Mouse (Mus musculus): ENCODE results near the gene Klk7. TPM values are rescaled to one million over a fixed set of nuclear protein-coding genes. Genes with fewer than 3 reads are reported as not detected.

Klk7 gene
- polyA plus RNA-seq, 1 experiment from 2014 or later = not detected

DNA sequence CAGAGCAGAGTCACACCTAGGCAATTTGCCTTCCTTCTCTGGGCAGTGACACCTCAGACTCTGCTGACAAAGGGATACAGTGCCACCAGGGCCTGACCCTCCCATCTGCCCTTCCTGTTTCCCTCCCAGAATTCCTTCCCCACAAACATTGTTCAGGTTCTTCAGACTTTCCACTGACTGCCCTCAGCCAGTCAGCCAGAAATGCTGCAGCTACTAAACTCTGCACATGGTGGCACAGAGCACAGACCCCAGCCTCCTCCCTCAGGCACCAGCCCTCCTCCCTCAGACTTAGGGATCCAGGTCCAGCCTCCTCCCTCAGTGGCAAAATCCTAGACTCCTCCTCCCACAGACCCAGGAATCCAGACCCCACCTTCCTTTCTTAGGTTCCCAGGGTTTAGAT is 5.7 kb downstream of the Klk7 start:
- Histone ChIP-seq H3K9me3 (ENCODE audit: control insufficient read depth, low read length) (no peaks in the 10 kb centered on the region), H3K36me3 (ENCODE audit: control insufficient read depth, insufficient read depth, low read length) (no peaks in the 10 kb centered on the region), H3K27ac (ENCODE audit: low read depth, low read length) (no peak overlapping the region), H3K4me2 (ENCODE audit: low read depth, low read length, severe bottlenecking) (no peak overlapping the region), H3K4me1 (replicated peaks; ENCODE audit: control insufficient read depth, insufficient read depth, low read length) (no peaks in the 10 kb centered on the region), H3K27me3 (ENCODE audit: control insufficient read depth, insufficient read depth, low read length) (no peaks in the 10 kb centered on the region), H3K4me3 (ENCODE audit: low read depth, low read length) (no peak overlapping the region), H3K9ac (ENCODE audit: low read length) (no peak overlapping the region)
- DNase-seq (ENCODE audit: low spot score) = no peak
- no peak for ATAC-seq (replicated peaks; ENCODE audit: low FRiP score)

DNA sequence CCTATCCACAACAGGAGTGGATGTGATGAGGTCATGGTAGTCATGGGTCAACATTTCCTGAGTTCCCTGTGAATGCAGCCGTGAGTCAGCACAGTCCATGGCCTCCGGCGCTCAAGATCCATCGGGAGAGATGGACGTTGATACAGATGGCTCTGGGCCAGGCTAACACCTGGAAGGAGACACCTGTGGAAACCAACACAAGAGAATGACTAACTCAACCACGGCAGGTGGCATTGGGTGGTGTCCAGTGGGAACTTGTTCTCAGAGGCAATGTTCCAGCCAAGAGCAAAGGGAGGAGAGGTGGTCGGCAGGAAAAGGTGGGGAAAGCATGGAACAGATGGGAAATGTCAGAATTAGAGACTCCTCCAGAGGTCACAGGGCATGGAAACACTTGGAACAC is 10.5 kb downstream of the Klk7 start:
- 91% methylated on average over 7 of the region's 7 CpGs for WGBS
- Histone ChIP-seq H3K27ac (ENCODE audit: low read depth, low read length) (no peak overlapping the region), H3K27me3 (ENCODE audit: control insufficient read depth, insufficient read depth, low read length) (no peaks in the 10 kb centered on the region), H3K4me3 (ENCODE audit: low read depth, low read length) (no peak overlapping the region), H3K9ac (ENCODE audit: low read length) (no peak overlapping the region), H3K36me3 (ENCODE audit: control insufficient read depth, insufficient read depth, low read length) (no peaks in the 10 kb centered on the region), H3K9me3 (ENCODE audit: control insufficient read depth, low read length) (no peaks in the 10 kb centered on the region), H3K4me2 (ENCODE audit: low read depth, low read length, severe bottlenecking) (no peak overlapping the region), H3K4me1 (replicated peaks; ENCODE audit: control insufficient read depth, insufficient read depth, low read length) (no peaks in the 10 kb centered on the region)
- ATAC-seq (replicated peaks; ENCODE audit: low FRiP score) (no peak), DNase-seq (ENCODE audit: low spot score) (no peak)

DNA sequence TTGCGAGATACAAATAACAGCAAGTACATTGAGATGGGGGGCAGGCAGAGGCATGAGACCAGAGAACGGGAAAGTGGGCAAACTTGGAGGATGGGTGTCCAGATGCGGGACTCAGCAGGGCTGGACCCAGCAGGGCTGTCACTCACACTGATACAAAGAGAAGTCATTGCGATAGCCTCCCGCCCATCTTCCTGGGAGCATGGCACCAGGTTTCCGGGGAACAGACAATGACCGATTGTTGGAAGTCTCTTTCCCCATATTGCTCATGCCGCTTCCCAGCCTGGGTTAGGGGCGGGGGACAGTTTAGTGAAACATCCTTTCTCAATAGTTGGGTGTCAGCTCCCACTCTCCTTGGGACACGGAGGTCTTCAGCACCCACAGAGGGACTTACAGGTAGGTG is 13.1 kb downstream of the Klk7 start, which contains the start of gene Klk6:
Gene Klk6 (plus strand): TSS at position 301 of the 400 bp plus-strand sequence.
- no peaks in the 10 kb centered on the region for H3K9me3 ChIP-seq (ENCODE audit: control insufficient read depth, low read length)
- H3K27ac ChIP-seq (ENCODE audit: low read depth, low read length) = no peak within 1 kb of the TSS
- DNase-seq (ENCODE audit: low spot score) = no peak
- ATAC-seq (replicated peaks; ENCODE audit: low FRiP score) = no peak
- H3K36me3 ChIP-seq (ENCODE audit: control insufficient read depth, insufficient read depth, low read length) = no peaks in the 10 kb centered on the region
- H3K4me1 ChIP-seq (replicated peaks; ENCODE audit: control insufficient read depth, insufficient read depth, low read length) = no peaks in the 10 kb centered on the region
- H3K4me2 ChIP-seq (ENCODE audit: low read depth, low read length, severe bottlenecking) = no peak within 1 kb of the TSS
- no peak within 1 kb of the TSS for H3K9ac ChIP-seq (ENCODE audit: low read length)
- no peak within 1 kb of the TSS for H3K4me3 ChIP-seq (ENCODE audit: low read depth, low read length)
- 77% methylated on average over 10 of the region's 10 CpGs for WGBS
- no peaks in the 10 kb centered on the region for H3K27me3 ChIP-seq (ENCODE audit: control insufficient read depth, insufficient read depth, low read length)

DNA sequence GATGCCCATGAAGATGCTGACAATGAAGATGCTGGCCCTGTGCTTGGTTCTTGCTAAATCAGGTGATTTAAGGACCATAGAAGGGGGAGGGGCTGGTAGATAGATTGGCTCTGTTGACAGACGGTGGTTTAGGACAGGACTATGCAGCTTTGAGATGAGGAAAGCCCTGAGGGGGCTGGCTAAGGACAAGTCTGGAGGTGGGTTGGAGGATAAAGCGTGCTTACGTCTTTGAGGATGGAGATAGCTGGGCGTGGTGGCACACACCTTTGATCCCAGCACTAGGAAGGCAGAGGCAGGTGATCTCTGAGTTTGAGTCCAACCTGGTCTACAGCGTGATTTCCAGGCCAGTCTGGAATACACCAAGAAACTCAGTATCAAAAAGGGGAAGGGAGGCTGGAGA is 15.0 kb downstream of the Klk7 start:
- no peak overlapping the region for H3K4me3 ChIP-seq (ENCODE audit: low read depth, low read length)
- no peak for DNase-seq (ENCODE audit: low spot score)
- H3K27ac ChIP-seq (ENCODE audit: low read depth, low read length) = no peak overlapping the region
- H3K36me3 ChIP-seq (ENCODE audit: control insufficient read depth, insufficient read depth, low read length) = no peaks in the 10 kb centered on the region
- no peaks in the 10 kb centered on the region for H3K27me3 ChIP-seq (ENCODE audit: control insufficient read depth, insufficient read depth, low read length)
- WGBS = 87% methylated on average over 5 of the region's 5 CpGs
- no peak overlapping the region for H3K4me2 ChIP-seq (ENCODE audit: low read depth, low read length, severe bottlenecking)
- H3K9ac ChIP-seq (ENCODE audit: low read length) = no peak overlapping the region
- no peaks in the 10 kb centered on the region for H3K9me3 ChIP-seq (ENCODE audit: control insufficient read depth, low read length)
- no peak for ATAC-seq (replicated peaks; ENCODE audit: low FRiP score)
- H3K4me1 ChIP-seq (replicated peaks; ENCODE audit: control insufficient read depth, insufficient read depth, low read length) = no peaks in the 10 kb centered on the region

DNA sequence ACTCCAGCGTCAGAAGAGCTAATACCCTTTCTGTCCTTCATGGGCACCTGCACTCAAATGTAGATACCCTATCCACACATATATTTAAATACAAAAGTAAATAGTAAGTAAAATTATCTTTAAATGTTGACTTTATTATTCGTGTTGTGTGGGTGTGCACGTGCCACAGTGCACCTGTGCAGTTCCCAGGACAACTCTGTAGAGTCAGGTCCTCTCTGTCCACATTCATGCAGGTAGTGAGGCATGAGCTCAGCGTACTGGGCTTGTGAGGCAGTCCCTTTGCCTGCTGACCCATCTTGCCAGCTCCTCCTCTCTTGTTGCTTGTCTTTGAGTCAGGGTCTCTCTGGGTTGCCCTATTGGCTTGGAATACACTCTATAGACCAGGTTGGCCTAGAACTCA is 16.6 kb downstream of the Klk7 start:
- H3K9ac ChIP-seq (ENCODE audit: low read length) = no peak overlapping the region
- no peaks in the 10 kb centered on the region for H3K9me3 ChIP-seq (ENCODE audit: control insufficient read depth, low read length)
- ATAC-seq (replicated peaks; ENCODE audit: low FRiP score) (no peak), DNase-seq (ENCODE audit: low spot score) (no peak)
- no peak overlapping the region for H3K27ac ChIP-seq (ENCODE audit: low read depth, low read length)
- H3K4me2 ChIP-seq (ENCODE audit: low read depth, low read length, severe bottlenecking) = no peak overlapping the region
- H3K4me3 ChIP-seq (ENCODE audit: low read depth, low read length) = no peak overlapping the region
- 84% methylated on average over 4 of the region's 4 CpGs for WGBS
- no peaks in the 10 kb centered on the region for H3K36me3 ChIP-seq (ENCODE audit: control insufficient read depth, insufficient read depth, low read length)
- H3K4me1 ChIP-seq (replicated peaks; ENCODE audit: control insufficient read depth, insufficient read depth, low read length) = no peaks in the 10 kb centered on the region
- no peaks in the 10 kb centered on the region for H3K27me3 ChIP-seq (ENCODE audit: control insufficient read depth, insufficient read depth, low read length)

DNA sequence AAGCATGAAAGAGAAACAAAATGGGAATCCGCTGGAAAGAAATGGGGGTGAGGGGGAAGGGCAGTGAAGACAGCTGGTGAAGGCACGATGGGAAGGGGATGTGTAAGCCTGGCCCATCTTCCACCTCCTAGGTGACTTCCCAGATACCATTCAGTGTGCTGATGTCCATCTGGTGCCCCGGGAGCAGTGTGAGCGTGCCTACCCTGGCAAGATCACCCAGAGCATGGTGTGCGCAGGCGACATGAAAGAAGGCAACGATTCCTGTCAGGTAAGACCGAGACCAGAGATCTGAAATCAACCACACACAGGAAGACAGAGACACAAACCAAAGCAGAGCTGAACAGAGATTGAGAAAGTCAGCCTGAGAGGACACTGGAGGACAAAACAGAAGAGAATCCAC is 17.9 kb downstream of the Klk7 start:
- no peaks in the 10 kb centered on the region for H3K9me3 ChIP-seq (ENCODE audit: control insufficient read depth, low read length)
- no peaks in the 10 kb centered on the region for H3K36me3 ChIP-seq (ENCODE audit: control insufficient read depth, insufficient read depth, low read length)
- no peaks in the 10 kb centered on the region for H3K27me3 ChIP-seq (ENCODE audit: control insufficient read depth, insufficient read depth, low read length)
- no peak for ATAC-seq (replicated peaks; ENCODE audit: low FRiP score)
- WGBS = 88% methylated on average over 8 of the region's 8 CpGs
- H3K4me1 ChIP-seq (replicated peaks; ENCODE audit: control insufficient read depth, insufficient read depth, low read length) = no peaks in the 10 kb centered on the region
- H3K27ac ChIP-seq (ENCODE audit: low read depth, low read length) = no peak overlapping the region
- H3K4me2 ChIP-seq (ENCODE audit: low read depth, low read length, severe bottlenecking) = no peak overlapping the region
- no peak overlapping the region for H3K9ac ChIP-seq (ENCODE audit: low read length)
- H3K4me3 ChIP-seq (ENCODE audit: low read depth, low read length) = no peak overlapping the region
- no peak for DNase-seq (ENCODE audit: low spot score)

DNA sequence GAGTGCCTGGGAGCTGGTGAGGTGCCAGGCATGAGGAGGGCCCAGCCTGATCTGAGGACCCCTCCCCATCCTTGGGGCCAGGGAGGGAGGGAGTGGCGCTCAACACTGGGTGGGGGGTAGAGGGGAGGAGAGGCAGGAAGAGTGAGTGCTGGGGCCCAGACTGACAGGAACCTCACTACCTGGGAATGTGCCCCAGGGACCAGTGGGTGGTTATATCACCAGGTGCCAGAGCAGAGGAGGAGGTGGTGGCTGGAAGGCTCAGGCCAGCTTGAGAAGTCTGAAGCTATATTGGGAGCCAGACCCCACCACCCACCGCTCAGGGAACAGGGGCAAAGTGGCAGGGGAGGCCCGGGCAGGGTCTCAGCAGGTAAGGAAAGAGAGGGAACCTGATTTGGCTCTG is 30.6 kb downstream of the Klk7 start, which contains the start of gene Klk5:
Gene Klk5 (plus strand): TSS at position 271 of the 400 bp plus-strand sequence.
- Histone ChIP-seq H3K27ac (ENCODE audit: low read depth, low read length) (no peak within 1 kb of the TSS), H3K4me2 (ENCODE audit: low read depth, low read length, severe bottlenecking) (no peak within 1 kb of the TSS)

DNA sequence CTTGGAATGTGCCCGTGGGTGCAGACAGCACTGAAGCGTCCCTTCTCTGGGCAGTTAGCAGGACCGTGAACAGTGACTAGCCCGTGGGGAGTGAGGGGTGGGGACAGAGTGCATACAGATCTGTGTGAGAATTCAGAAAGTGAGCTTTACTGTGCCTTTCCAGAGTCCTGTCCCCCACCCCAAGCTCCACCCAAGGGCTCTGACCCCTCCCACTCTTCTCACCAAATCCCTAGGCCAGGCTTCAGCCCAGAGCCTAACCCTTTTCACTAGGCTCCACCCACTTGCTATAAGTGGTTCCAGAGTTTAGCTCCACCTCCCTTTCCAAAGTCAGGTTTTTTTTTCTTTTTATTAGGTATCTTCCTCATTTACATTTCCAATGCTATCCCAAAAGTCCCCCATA is 32.7 kb downstream of the Klk7 start:
- Histone ChIP-seq H3K9ac (ENCODE audit: low read length) (no peak overlapping the region), H3K9me3 (ENCODE audit: control insufficient read depth, low read length) (no peaks in the 10 kb centered on the region), H3K36me3 (ENCODE audit: control insufficient read depth, insufficient read depth, low read length) (no peaks in the 10 kb centered on the region), H3K4me3 (ENCODE audit: low read depth, low read length) (no peak overlapping the region), H3K27ac (ENCODE audit: low read depth, low read length) (no peak overlapping the region), H3K4me2 (ENCODE audit: low read depth, low read length, severe bottlenecking) (no peak overlapping the region), H3K27me3 (ENCODE audit: control insufficient read depth, insufficient read depth, low read length) (no peaks in the 10 kb centered on the region), H3K4me1 (replicated peaks; ENCODE audit: control insufficient read depth, insufficient read depth, low read length) (no peaks in the 10 kb centered on the region)
- ATAC-seq (replicated peaks; ENCODE audit: low FRiP score) (no peak), DNase-seq (ENCODE audit: low spot score) (no peak)
- WGBS = 92% methylated on average over 4 of the region's 4 CpGs

More for the DNA sequence above, 30.6 kb downstream of the Klk7 start, which contains the start of gene Klk5:
- DNase-seq (ENCODE audit: low spot score) = no peak
- 65% methylated on average over 3 of the region's 3 CpGs for WGBS
- no peak for ATAC-seq (replicated peaks; ENCODE audit: low FRiP score)
- Histone ChIP-seq H3K4me3 (ENCODE audit: low read depth, low read length) (no peak within 1 kb of the TSS), H3K9ac (ENCODE audit: low read length) (no peak within 1 kb of the TSS), H3K4me1 (replicated peaks; ENCODE audit: control insufficient read depth, insufficient read depth, low read length) (no peaks in the 10 kb centered on the region), H3K36me3 (ENCODE audit: control insufficient read depth, insufficient read depth, low read length) (no peaks in the 10 kb centered on the region), H3K27me3 (ENCODE audit: control insufficient read depth, insufficient read depth, low read length) (no peaks in the 10 kb centered on the region), H3K9me3 (ENCODE audit: control insufficient read depth, low read length) (no peaks in the 10 kb centered on the region)

DNA sequence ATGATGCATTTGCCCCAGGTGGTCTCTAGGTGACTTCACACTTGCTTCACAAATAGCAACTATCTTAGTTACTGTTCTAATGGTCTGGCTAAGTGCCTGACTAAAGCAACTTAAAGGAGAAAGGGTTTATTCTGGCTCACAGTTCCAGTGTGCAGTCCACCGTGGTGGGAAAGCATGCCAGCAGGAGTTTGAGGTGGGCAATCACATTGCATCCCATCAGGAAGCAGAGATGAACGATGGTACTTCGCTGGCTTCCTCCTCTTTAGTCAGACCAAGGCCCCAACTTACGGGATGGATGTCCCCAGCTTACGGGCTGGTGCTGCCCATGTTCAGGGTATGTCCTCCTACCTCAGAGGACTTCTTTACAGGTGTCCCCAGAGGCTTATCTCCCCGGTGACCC is 40.5 kb downstream of the Klk7 start:
- H3K4me2 ChIP-seq (ENCODE audit: low read depth, low read length, severe bottlenecking) = no peak overlapping the region
- no peak for DNase-seq (ENCODE audit: low spot score)
- no peak overlapping the region for H3K27ac ChIP-seq (ENCODE audit: low read depth, low read length)
- no peak overlapping the region for H3K9ac ChIP-seq (ENCODE audit: low read length)
- no peak for ATAC-seq (replicated peaks; ENCODE audit: low FRiP score)
- no peaks in the 10 kb centered on the region for H3K4me1 ChIP-seq (replicated peaks; ENCODE audit: control insufficient read depth, insufficient read depth, low read length)
- no peaks in the 10 kb centered on the region for H3K36me3 ChIP-seq (ENCODE audit: control insufficient read depth, insufficient read depth, low read length)
- WGBS = 84% methylated on average over 6 of the region's 6 CpGs
- no peaks in the 10 kb centered on the region for H3K9me3 ChIP-seq (ENCODE audit: control insufficient read depth, low read length)
- no peak overlapping the region for H3K4me3 ChIP-seq (ENCODE audit: low read depth, low read length)
- no peaks in the 10 kb centered on the region for H3K27me3 ChIP-seq (ENCODE audit: control insufficient read depth, insufficient read depth, low read length)

Data from forebrain, embryonic 11.5 days (tissue).